Mouse (Mus musculus): ENCODE results near the gene Rd3. TPM values are rescaled to one million over a fixed set of nuclear protein-coding genes. Genes with fewer than 3 reads are reported as not detected.
A peak's percentile ranks its signal among the peaks of the same experiment; 100 is the strongest.

Gene Rd3
- polyA plus RNA-seq, 1 experiment from 2014 or later, result 0.45 TPM

- 70% methylated on average over 4 of the region's 4 CpGs for WGBS
- H3K4me3 ChIP-seq (ENCODE audit: low read depth, low read length), result no peak overlapping the region
- no peak overlapping the region for H3K4me2 ChIP-seq
- no peaks in the 10 kb centered on the region for H3K9me3 ChIP-seq (ENCODE audit: low read depth, low read length)
- H3K27me3 ChIP-seq (ENCODE audit: insufficient read depth, low read length), result no peaks in the 10 kb centered on the region
- no peaks in the 10 kb centered on the region for H3K4me1 ChIP-seq (ENCODE audit: insufficient read depth)
- no peak overlapping the region for H3K9ac ChIP-seq
- H3K27ac ChIP-seq (ENCODE audit: low read depth), result no peak overlapping the region
- peak; percentile 82 for TF ChIP-seq CTCF (IDR thresholded peaks at IDR 0.05; ENCODE audit: low read depth)
- DNase-seq, result peak; percentile 78
- H3K36me3 ChIP-seq (ENCODE audit: insufficient read depth), result peaks cover 28% of the 10 kb centered on the region; the same call in 1 of the 2 replicates
- ATAC-seq (ENCODE audit: insufficient read depth), result no peak
Measured at GRCm38 (mm10) chr1:191995488-191995887, 18.3 kb downstream of the Rd3 start.

DNA sequence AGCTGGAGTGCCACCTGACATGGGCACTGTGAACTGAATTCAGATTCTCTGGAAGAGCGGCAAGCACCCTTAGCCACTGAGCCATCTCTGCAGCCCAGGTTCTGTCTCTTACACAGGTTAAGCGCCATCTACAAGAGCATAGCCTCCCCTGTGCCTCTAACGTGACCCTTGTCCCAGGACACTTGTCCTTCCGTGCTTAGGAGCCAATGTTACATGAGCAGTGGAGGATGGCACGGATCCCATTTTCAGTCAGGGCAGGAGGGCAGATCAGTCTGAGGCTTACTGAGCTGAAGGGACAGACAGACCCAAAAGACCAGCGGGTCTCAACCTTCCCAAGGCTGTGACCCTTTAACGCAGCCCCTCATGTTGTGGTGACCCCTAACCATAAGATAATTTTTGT, 18.7 kb downstream of the Rd3 start:
- 92% methylated on average over 7 of the region's 7 CpGs for whole genome bisulfite sequencing
- TF ChIP-seq CTCF (IDR thresholded peaks at IDR 0.05; ENCODE audit: low read depth), result no peak
- DNase-seq, result no peak

GRCm38 (mm10) chr1:191996621-191997185, 19.5 kb downstream of the Rd3 start:
- peaks cover 28% of the 10 kb centered on the region; the same call in 1 of the 2 replicates for H3K36me3 ChIP-seq (ENCODE audit: insufficient read depth)
- no peak overlapping the region for H3K27ac ChIP-seq (ENCODE audit: low read depth)
- no peaks in the 10 kb centered on the region for H3K27me3 ChIP-seq (ENCODE audit: insufficient read depth, low read length)
- TF ChIP-seq CTCF (IDR thresholded peaks at IDR 0.05; ENCODE audit: low read depth), result no peak
- H3K4me3 ChIP-seq (ENCODE audit: low read depth, low read length), result no peak overlapping the region
- no peak for ATAC-seq (ENCODE audit: insufficient read depth)
- DNase-seq, result no peak
- H3K9me3 ChIP-seq (ENCODE audit: low read depth, low read length), result no peaks in the 10 kb centered on the region
- no peak overlapping the region for H3K4me2 ChIP-seq
- H3K4me1 ChIP-seq (ENCODE audit: insufficient read depth), result no peaks in the 10 kb centered on the region
- 87% methylated on average over 8 of the region's 8 CpGs for WGBS
- H3K9ac ChIP-seq, result no peak overlapping the region

More for the DNA sequence above, 18.7 kb downstream of the Rd3 start:
- no peak overlapping the region for H3K4me2 ChIP-seq
- no peaks in the 10 kb centered on the region for H3K9me3 ChIP-seq (ENCODE audit: low read depth, low read length)
- H3K4me1 ChIP-seq (ENCODE audit: insufficient read depth), result no peaks in the 10 kb centered on the region
- H3K27me3 ChIP-seq (ENCODE audit: insufficient read depth, low read length), result no peaks in the 10 kb centered on the region
- no peak overlapping the region for H3K9ac ChIP-seq
- no peak overlapping the region for H3K27ac ChIP-seq (ENCODE audit: low read depth)
- H3K36me3 ChIP-seq (ENCODE audit: insufficient read depth), result peaks cover 28% of the 10 kb centered on the region; the same call in 1 of the 2 replicates
- no peak overlapping the region for H3K4me3 ChIP-seq (ENCODE audit: low read depth, low read length)
- no peak for ATAC-seq (ENCODE audit: insufficient read depth)

DNA sequence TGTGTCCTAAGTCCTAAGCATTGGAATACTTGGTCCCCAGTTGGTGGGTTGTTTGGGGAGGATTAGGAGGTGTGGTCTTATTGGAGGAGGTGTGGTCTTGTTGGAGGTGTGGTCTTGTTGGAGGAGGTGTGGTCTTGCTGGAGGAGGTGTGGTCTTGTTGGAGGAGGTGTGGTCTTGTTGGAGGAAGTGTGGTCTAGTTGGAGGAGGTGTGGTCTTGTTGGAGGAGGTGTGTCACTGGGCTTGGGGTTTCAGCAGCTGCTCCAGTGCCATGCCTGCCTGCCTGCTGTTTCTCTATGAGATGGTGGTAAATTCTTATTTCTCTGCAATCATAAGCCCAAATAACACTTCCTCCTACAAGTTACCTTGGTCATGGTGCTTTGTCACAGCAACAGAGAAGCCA, 21.9 kb downstream of the Rd3 start:
- no peak for ATAC-seq (ENCODE audit: insufficient read depth)
- H3K27me3 ChIP-seq (ENCODE audit: insufficient read depth, low read length), result no peaks in the 10 kb centered on the region
- TF ChIP-seq CTCF (IDR thresholded peaks at IDR 0.05; ENCODE audit: low read depth), result no peak

More for the DNA sequence above, 21.9 kb downstream of the Rd3 start:
- Histone ChIP-seq H3K36me3 (ENCODE audit: insufficient read depth) (peaks cover 28% of the 10 kb centered on the region; the same call in 1 of the 2 replicates), H3K9me3 (ENCODE audit: low read depth, low read length) (no peaks in the 10 kb centered on the region), H3K4me3 (ENCODE audit: low read depth, low read length) (no peak overlapping the region), H3K9ac (no peak overlapping the region), H3K4me2 (no peak overlapping the region), H3K4me1 (ENCODE audit: insufficient read depth) (no peaks in the 10 kb centered on the region), H3K27ac (ENCODE audit: low read depth) (no peak overlapping the region)
- DNase-seq, result no peak

Small RNAs within 50 kb of the gene (microRNA-seq; reads per million reads assigned to microRNA genes)
- not detected for gene Mir3473c (ENCODE audit: borderline number of aligned reads)

Other genes with a start within 250 kb of the Rd3 start
- 43.7 and 46.8 TPM in 2 replicates for gene Nek2, start 155.9 kb upstream of the Rd3 start, polyA plus RNA-seq (2014; fragmentation: Nextera tagmentation; extraction: Ambion mirVana)
- 2.9 and 3.9 TPM in 2 replicates for gene Slc30a1, start 70.6 kb upstream of the Rd3 start, polyA plus RNA-seq (2014; fragmentation: Nextera tagmentation; extraction: Ambion mirVana)
- gene Traf5, start 115.2 kb downstream of the Rd3 start, polyA plus RNA-seq (2014; fragmentation: Nextera tagmentation; extraction: Ambion mirVana), result 20.1 and 22.8 TPM in 2 replicates
- gene Rcor3, start 160.7 kb downstream of the Rd3 start, polyA plus RNA-seq (2014; fragmentation: Nextera tagmentation; extraction: Ambion mirVana), result 29.5 and 31.0 TPM in 2 replicates
- 1.7 and 2.0 TPM in 2 replicates for gene Kcnh1, start 213.4 kb downstream of the Rd3 start, polyA plus RNA-seq (2014; fragmentation: Nextera tagmentation; extraction: Ambion mirVana)